Mouse (Mus musculus) olfactory bulb, adult 2 months (tissue): ENCODE results near the gene Smim12. TPM values are rescaled to one million over a fixed set of nuclear protein-coding genes. Genes with fewer than 3 reads are reported as not detected.

Source experiments
- H3K27ac ChIP-seq: fragments of 200-500 bp; 2 replicates; pipeline ENCODE4 v1.5.1; 2012; ENCODE audit warnings: low read depth, low read length; ENCODE audit not compliant: insufficient read depth
- H3K4me1 ChIP-seq: fragments of 200-500 bp; 2 replicates; pipeline ENCODE4 v1.6.1; 2012; ENCODE audit warnings: low read length; ENCODE audit not compliant: control insufficient read depth, insufficient read depth
- H3K4me3 ChIP-seq: fragments of 200-500 bp; 2 replicates; pipeline ENCODE4 v1.5.1; 2012; ENCODE audit warnings: mild to moderate bottlenecking, low read depth, low read length, moderate library complexity; ENCODE audit not compliant: insufficient read depth
- CTCF ChIP-seq: fragments of 200-500 bp; IDR thresholded peaks from 2 replicates; pipeline ENCODE4 v1.5.1; 2012; ENCODE audit warnings: low read depth, mild to moderate bottlenecking, low read length, moderate library complexity; ENCODE audit not compliant: insufficient read depth
- POLR2A ChIP-seq: fragments of 200-500 bp; IDR thresholded peaks from 2 replicates; pipeline ENCODE4 v1.6.1; 2012; ENCODE audit warnings: mild to moderate bottlenecking, low read depth, low read length, moderate library complexity; ENCODE audit not compliant: insufficient read depth
- WGBS: fragments of 180-500 bp; shearing (Covaris S2); methylation state at CpG from one replicate; pipeline ENCODE4 v1.1.7; 2018; 5-methylcytosine and 5-hydroxymethylcytosine counted together
- polyA plus RNA-seq: library from polyadenylated mRNA; stranded (reverse); fragments of >200 nt; gene quantifications from 2 replicates; pipeline ENCODE4 v1.2.4, GENCODE M21; 2012; ENCODE audit warnings: low replicate concordance; ENCODE audit not compliant: missing spikeins, insufficient read depth, insufficient read length

Smim12 gene
- polyA plus RNA-seq, 1 experiment = not detected

GRCm38 (mm10) chr4:127232551-127232950 lies 11.0 kb upstream of the Smim12 start:
- TF ChIP-seq POLR2A (no peak), CTCF (no peak)
- Histone ChIP-seq H3K27ac (peak overlapping the region; percentile 89), H3K4me1 (peaks cover 55% of the 10 kb centered on the region), H3K4me3 (no peak overlapping the region)
- 18% methylated on average over 5 of the region's 5 CpGs for WGBS

- peaks cover 54% of the 10 kb centered on the region for H3K4me1 ChIP-seq
- no peak overlapping the region for H3K4me3 ChIP-seq
- H3K27ac ChIP-seq = no peak overlapping the region
- WGBS = 90% methylated on average over 40 of the region's 40 CpGs
- TF ChIP-seq CTCF (no peak), POLR2A (no peak)
Measured at GRCm38 (mm10) chr4:127233416-127234125, 10.0 kb upstream of the Smim12 start.

- Histone ChIP-seq H3K27ac (0 out of 2 replicates have a peak overlapping the region, but pooled peaks have one; percentile 27), H3K4me3 (peak overlapping the region; percentile 41), H3K4me1 (peaks cover 54% of the 10 kb centered on the region)
- TF ChIP-seq POLR2A (no peak), CTCF (peak; percentile 34; the same call in 1 of the 2 replicates)
- WGBS = 2% methylated on average over 67 of the region's 67 CpGs
Measured at GRCm38 (mm10) chr4:127235742-127236487, 7.7 kb upstream of the Smim12 start.

GRCm38 (mm10) chr4:127236631-127237030 lies 7.0 kb upstream of the Smim12 start:
- WGBS = 8% methylated on average over 14 of the region's 14 CpGs
- Histone ChIP-seq H3K27ac (peak overlapping the region; percentile 53; the same call in 1 of the 2 replicates), H3K4me1 (peaks cover 51% of the 10 kb centered on the region), H3K4me3 (peak overlapping the region; percentile 41)
- TF ChIP-seq CTCF (no peak), POLR2A (no peak)

- WGBS = 35% methylated on average over 10 of the region's 10 CpGs
- peak overlapping the region; percentile 53; the same call in 1 of the 2 replicates for H3K27ac ChIP-seq
- TF ChIP-seq CTCF = no peak
- peaks cover 45% of the 10 kb centered on the region for H3K4me1 ChIP-seq
- no peak overlapping the region for H3K4me3 ChIP-seq
Measured at GRCm38 (mm10) chr4:127237271-127237670, 6.3 kb upstream of the Smim12 start.

- no peak overlapping the region for H3K27ac ChIP-seq
- no peak overlapping the region for H3K4me3 ChIP-seq
- H3K4me1 ChIP-seq = peaks cover 11% of the 10 kb centered on the region; the same call in 1 of the 2 replicates
- WGBS = 59% methylated on average over 6 of the region's 6 CpGs
- TF ChIP-seq CTCF (no peak), POLR2A (no peak)
Measured at GRCm38 (mm10) chr4:127242696-127243095, 888 bp upstream of the Smim12 start.

- H3K27ac ChIP-seq = no peak overlapping the region
- under 1% methylated on average over 26 of the region's 26 CpGs for WGBS
- TF ChIP-seq CTCF = no peak
- TF ChIP-seq POLR2A = no peak
- peak overlapping the region; percentile 69 for H3K4me3 ChIP-seq
- peaks cover 8% of the 10 kb centered on the region; the same call in 1 of the 2 replicates for H3K4me1 ChIP-seq
Measured at GRCm38 (mm10) chr4:127243953-127244352, 369 bp downstream of the Smim12 start.

- Histone ChIP-seq H3K4me3 (no peak overlapping the region), H3K27ac (no peak overlapping the region), H3K4me1 (peaks cover 13% of the 10 kb centered on the region; the same call in 1 of the 2 replicates)
- peak; percentile 81 for TF ChIP-seq CTCF
- TF ChIP-seq POLR2A = no peak
- WGBS = 3% methylated on average over 5 of the region's 5 CpGs
Measured at GRCm38 (mm10) chr4:127249701-127250349, 6.2 kb downstream of the Smim12 start.
